Mouse (Mus musculus): ENCODE data around the gene Il10.

Il10 gene

DNA sequence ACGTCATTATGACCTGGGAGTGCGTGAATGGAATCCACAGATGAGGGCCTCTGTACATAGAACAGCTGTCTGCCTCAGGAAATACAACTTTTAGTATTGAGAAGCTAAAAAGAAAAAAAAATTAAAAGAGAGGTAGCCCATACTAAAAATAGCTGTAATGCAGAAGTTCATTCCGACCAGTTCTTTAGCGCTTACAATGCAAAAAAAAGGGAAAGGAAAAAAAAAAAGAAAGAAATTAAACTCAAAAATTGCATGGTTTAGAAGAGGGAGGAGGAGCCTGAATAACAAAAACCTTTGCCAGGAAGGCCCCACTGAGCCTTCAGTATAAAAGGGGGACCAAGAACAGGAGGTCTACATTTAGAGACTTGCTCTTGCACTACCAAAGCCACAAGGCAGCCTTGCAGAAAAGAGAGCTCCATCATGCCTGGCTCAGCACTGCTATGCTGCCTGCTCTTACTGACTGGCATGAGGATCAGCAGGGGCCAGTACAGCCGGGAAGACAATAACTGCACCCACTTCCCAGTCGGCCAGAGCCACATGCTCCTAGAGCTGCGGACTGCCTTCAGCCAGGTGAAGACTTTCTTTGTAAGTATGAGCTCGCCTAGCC is at the start of gene Il10:
Gene Il10 (plus strand): TSS at position 354 of the 607 bp plus-strand sequence.
- DNase-seq (ENCODE audit: low spot score in 2 of 2), result no peak

DNA sequence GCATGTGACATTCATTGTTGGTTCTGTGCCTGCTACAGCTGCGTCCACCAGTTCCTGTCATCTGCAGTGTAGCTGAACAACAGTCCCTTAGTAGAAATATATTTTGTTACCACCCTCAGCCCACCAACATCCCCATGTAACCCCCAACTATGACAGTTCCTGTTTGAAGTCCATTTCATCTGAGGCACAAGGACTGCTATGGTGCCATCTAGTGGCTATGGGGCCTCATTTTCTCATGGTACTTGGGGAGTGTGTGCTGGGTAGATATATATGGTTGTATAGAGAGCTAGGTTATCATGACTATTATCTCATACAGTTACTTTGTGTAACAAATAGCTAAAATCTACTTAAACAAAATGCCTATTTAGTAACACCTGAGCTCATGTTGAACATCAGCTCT is 40.2 kb upstream of the Il10 start:
- peak in 1 of 2 experiments; percentile 50 for DNase-seq (ENCODE audit: low spot score in 2 of 2)

DNA sequence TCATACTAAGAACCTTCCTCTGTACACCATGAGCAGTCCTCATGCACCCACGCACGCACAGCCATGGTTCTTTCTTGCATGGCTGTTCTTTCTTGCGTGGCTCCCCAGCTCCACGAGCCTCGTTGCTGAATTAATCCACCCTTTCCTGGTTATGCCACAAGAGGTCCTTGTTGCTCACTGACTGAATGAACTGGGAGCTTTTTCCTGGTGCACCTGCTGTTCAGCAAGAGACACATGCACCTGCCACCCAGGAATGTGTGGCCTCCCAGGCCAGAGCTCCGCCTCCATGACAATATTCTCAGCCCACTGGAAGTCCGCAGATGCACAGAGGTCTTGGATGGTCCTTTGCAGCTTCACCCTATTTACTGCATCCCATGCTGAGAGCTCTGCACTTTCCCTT is 35.2 kb upstream of the Il10 start:
- no peak for DNase-seq (ENCODE audit: low spot score in 2 of 2)

GRCm38 (mm10) chr1:130987001-130987400 is 32.6 kb upstream of the Il10 start:
- no peak for DNase-seq (ENCODE audit: low spot score in 2 of 2)

- peak in 1 of 2 experiments; percentile 12 for DNase-seq (ENCODE audit: low spot score in 2 of 2)
Measured at GRCm38 (mm10) chr1:130987418-130987817, 32.2 kb upstream of the Il10 start.

DNA sequence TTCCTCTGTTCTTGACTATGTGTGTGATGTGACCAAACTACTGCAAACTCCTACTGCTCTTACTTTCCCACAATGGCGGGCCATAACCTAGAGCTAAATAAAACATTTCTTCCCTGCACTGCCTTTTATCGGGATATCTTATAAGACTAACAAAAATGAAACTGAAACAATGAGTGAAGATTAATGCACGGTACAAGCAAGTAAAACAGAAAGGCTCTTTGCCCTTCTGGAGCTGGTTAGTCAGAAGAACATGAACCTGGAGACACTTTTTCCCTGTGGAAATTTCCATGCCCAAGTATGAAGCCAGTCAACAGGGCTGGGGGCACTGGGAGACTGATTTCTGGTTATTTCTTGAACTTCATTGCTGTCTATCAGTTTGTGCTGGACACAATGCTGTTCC is 30.3 kb upstream of the Il10 start:
- DNase-seq (ENCODE audit: low spot score in 2 of 2), result no peak

DNA sequence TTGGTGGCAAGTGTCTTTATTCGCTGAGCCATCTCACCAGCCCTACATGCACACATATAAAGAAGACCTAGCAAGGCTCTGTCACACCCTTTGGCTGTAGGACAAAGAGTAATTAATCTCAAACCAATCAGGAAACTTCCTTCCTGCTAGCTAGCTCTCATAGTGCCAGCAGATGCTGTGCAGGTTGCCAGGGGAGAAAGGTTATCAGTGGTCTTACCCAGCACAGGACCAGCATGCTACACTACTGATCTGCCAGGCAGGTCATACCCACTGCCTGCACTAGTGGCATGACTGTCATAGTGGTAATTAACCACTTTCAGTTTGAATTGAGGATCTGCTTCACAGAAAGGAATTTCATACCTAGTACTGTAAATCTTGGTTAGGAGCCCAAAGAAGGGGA is 29.2 kb upstream of the Il10 start:
- DNase-seq (ENCODE audit: low spot score in 2 of 2), result no peak

GRCm38 (mm10) chr1:130993574-130994154 is 26.0 kb upstream of the Il10 start:
- no peak for DNase-seq (ENCODE audit: low spot score in 2 of 2)

DNA sequence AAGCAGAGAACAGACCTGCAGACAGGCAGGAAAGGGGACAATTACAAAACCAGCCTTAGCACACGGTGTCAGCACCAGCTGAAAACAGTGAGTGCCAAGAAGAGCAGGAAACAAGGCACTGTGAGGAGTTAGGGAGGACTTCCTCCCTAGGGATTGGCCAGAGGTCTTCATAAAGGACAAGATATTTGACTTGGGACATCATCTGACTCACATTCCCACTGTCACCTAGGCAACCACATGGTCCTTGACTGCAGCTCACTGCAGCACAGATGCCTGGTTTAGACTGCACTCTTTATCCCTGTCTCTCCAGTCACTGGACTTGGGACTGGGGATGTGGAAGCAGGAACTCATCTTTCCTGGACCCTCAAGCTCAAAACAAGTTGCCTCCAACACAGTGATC is 24.1 kb upstream of the Il10 start:
- no peak for DNase-seq (ENCODE audit: low spot score in 2 of 2)

DNA sequence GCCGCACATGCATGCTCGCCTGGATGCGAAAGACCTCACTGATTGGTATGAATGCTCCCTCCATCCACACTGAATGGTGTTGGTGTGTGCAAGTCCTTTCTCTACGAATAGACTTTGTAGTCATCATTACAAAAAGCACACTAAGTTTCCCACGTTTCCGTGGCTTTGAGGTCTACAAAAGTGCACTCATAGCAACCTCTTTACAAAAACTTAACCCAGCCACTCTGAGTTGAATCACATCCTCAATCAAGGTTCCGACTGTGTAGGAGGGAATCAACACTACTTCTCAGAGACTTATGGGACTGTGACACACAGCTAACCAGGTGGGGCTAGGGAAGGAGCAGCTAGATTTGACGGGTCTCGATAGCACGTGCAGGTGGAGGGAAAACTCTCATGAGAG is 23.3 kb upstream of the Il10 start:
- DNase-seq (ENCODE audit: low spot score in 2 of 2), result no peak

- no peak for DNase-seq (ENCODE audit: low spot score in 2 of 2)
Measured at GRCm38 (mm10) chr1:130997441-130997840, 22.2 kb upstream of the Il10 start.

GRCm38 (mm10) chr1:130998321-130998720 is 21.3 kb upstream of the Il10 start:
- no peak for DNase-seq (ENCODE audit: low spot score in 2 of 2)

- DNase-seq (ENCODE audit: low spot score in 2 of 2), result no peak
Measured at GRCm38 (mm10) chr1:130999708-131000107, 19.9 kb upstream of the Il10 start.

DNA sequence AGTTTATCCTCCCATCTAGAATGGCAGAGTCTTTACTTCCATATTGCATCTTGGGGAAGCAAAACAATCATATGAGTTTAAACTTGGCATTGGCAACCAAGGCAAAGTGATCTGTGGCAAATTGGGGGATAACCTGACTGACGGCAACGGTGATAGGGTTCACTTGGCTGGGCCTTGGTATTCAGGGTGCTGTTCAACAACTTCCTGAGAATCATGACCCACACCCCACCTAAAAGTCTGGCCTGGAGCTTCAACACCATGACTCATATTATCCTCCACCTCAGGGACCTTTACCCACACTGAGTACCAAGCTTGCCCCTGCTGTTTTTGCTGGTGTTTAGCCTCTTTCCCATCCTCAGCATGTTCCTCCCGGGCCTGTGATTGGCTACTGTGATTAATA is 19.3 kb upstream of the Il10 start:
- DNase-seq (ENCODE audit: low spot score in 2 of 2), result no peak

- no peak for DNase-seq (ENCODE audit: low spot score in 2 of 2)
Measured at GRCm38 (mm10) chr1:131002561-131002960, 17.1 kb upstream of the Il10 start.

- DNase-seq (ENCODE audit: low spot score in 2 of 2), result no peak
Measured at GRCm38 (mm10) chr1:131003037-131003922, 16.4 kb upstream of the Il10 start.

GRCm38 (mm10) chr1:131006069-131006468 is 13.6 kb upstream of the Il10 start:
- DNase-seq (ENCODE audit: low spot score in 2 of 2), result no peak

DNA sequence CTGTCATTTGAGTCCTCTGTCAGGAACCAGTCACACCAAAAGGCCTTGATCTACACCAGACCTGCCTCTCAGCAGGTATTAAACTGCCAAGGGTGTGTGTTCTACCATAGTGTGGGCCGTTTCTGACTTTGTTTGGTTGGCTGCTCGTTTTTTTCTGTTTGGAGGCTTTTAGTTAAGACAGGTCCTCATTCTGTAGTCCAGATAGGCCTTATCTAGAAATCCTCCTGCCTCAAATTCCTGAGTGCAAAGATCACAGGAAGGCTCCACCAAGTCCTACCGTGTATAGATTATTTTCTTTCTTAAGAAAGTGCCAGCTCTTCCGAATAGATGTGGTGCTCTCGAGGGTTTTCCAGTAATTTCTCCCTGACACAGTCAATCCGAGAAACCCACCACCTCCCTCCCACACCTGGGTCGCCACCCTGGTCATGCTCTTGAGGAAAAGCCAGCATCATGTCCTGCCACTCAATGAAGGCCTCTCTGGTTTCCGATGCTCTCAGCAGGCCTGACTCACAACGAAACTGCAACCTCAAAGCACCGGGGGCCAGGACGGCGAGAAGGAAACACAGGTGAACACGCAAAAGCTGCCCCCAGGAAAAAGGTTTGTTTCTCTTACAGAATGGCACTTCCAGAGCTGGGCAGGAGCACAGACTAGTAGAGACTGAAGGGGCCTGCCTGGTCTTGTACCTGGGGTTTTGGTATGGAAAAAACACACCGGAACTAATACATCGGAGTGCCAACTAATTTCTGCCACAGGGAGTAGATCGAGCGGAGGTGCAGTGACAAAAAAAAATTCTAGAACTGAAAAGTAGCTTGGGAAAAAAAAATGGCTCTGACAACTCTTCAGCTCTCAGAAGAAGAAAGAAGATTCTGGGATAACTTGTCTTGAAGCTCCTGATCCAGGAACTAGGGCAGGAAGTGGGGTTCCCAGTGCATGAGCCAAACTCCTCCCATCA is 9.2 kb upstream of the Il10 start:
- DNase-seq (ENCODE audit: low spot score in 2 of 2), result no peak

DNA sequence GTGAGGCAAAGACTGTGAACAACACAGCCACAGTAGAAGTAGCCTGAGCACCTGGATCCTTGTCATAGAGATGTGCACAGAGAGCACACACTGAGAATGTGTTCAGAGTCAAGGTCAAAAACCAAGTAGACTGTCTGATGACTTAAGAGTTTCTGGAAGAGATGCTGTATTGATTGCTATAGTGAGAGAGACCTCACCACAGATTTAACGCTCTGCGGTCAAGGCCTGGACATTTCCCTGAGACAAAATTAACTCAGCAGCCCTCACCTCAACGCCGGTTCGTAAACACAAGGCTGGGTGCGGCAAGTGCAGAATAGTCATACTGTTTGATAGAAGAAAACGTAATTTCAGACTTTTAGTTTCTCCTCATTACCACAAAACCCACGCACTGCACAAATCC is 7.2 kb upstream of the Il10 start:
- DNase-seq (ENCODE audit: low spot score in 2 of 2), result no peak

DNA sequence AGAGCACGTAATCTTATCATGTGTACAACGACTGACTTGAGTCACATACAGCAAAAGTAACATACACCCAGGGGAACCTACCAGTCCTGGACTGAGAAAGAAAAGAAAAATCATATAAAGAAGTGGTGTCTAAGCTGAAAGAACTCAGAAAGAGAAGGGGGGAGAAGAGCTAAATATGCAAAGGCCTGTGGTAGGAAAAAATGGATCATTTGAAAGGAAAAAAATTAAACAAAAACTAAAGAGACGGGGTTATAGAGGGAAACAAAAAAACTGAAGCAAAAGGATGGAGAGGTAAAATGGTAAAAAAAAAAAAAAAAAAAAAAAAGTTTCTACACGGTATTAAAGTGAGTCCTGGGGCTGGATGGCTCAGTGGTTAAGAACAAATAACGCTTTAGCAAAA is 5.7 kb upstream of the Il10 start:
- DNase-seq (ENCODE audit: low spot score in 2 of 2), result no peak

DNA sequence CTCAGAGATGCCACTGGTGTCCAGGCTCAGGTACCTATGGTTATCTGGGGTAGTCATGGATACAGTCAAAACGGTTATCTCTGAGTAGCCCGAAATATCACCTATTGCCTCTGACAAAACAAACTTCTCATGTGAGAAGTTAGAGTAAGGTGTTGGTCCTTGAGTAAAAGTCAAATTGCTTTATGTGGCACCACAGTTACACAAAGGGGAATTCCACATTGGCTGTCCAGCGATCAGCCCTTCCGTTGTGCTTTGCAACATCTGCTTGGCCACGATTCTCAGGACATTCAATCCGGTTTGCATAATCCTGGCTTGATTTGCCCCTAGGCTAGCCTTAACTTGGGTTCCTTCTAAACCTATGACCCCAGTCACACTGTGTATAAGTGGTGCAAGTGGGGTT is 4.4 kb upstream of the Il10 start:
- DNase-seq (ENCODE audit: low spot score in 2 of 2), result no peak

DNA sequence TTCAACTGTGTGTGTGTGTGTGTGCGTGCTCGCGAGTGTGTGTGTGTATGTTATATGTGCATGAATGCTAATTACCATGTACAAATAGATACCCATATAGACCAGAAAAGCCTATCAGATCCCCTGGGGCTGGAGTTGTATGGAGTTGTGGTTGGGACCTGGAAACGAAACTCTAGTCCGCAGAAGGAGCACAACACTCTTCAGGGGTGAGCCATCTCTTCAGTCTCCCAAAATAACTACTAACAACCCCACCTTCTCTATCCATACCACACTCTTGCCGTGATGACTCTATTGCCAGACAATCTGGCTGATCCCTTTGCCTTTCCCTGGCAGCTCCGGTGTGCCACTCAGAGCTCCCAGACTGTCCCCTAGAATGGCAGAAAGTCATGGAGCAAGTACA is 3.8 kb upstream of the Il10 start:
- DNase-seq (ENCODE audit: low spot score in 2 of 2), result no peak
